Mouse (Mus musculus) lung, adult 2 months (tissue): ENCODE results near the gene Gldc. TPM values are rescaled to one million over a fixed set of nuclear protein-coding genes. Genes with fewer than 3 reads are reported as not detected.

ENCODE experiments used
- DNase-seq: peaks from one replicate; pipeline ENCODE4 v3.0.0; 2022
- H3K4me1 ChIP-seq: fragments of 200-500 bp; 2 replicates; pipeline ENCODE4 v1.6.1; 2011; ENCODE audit warnings: low read length; ENCODE audit not compliant: control insufficient read depth, insufficient read depth
- H3K4me3 ChIP-seq: fragments of 200-500 bp; replicated peaks from 2 replicates; pipeline ENCODE3; 2011; ENCODE audit warnings: low read depth, mild to moderate bottlenecking, control low read depth, low read length; ENCODE audit errors: extremely low read depth
- CTCF ChIP-seq: fragments of 200-500 bp; IDR thresholded peaks from 2 replicates; pipeline ENCODE4 v1.5.1; 2011; ENCODE audit warnings: mild to moderate bottlenecking, low read length, control low read depth; ENCODE audit not compliant: insufficient read depth
- POLR2A ChIP-seq: fragments of 200-500 bp; IDR thresholded peaks from 2 replicates; pipeline ENCODE4 v1.6.1; 2011; ENCODE audit warnings: low read depth, mild to moderate bottlenecking, control low read depth, low read length, borderline replicate concordance; ENCODE audit errors: extremely low read depth
- WGBS: fragments of 180-500 bp; shearing (Covaris S2); methylation state at CpG from one replicate; pipeline ENCODE4 v1.1.7; 2018; 5-methylcytosine and 5-hydroxymethylcytosine counted together
- polyA plus RNA-seq: library from polyadenylated mRNA; depleted of rRNA; stranded (reverse); fragments of >200 nt; gene quantifications from 2 replicates; pipeline ENCODE4 v1.2.3, GENCODE M21; 2012

The Gldc gene
- polyA plus RNA-seq, 1 experiment = 0.15 TPM

- Histone ChIP-seq H3K4me1 (no peaks in the 10 kb centered on the region; the same call in 1 of the 2 replicates), H3K4me3 (no peak overlapping the region)
- 69% methylated on average over 1 of the region's 1 CpGs for WGBS
- no peak for DNase-seq
- no peak for TF ChIP-seq POLR2A
- no peak for TF ChIP-seq CTCF
Observed at GRCm38 (mm10) chr19:30136308-30136707, 38.9 kb downstream of the Gldc start.

- WGBS = 54% methylated on average over 4 of the region's 4 CpGs
- DNase-seq = no peak
- Histone ChIP-seq H3K4me3 (no peak overlapping the region), H3K4me1 (no peaks in the 10 kb centered on the region)
- TF ChIP-seq POLR2A (no peak), CTCF (no peak)
Observed at GRCm38 (mm10) chr19:30128177-30128576, 47.1 kb downstream of the Gldc start.

- 65% methylated on average over 7 of the region's 7 CpGs for WGBS
- H3K4me3 ChIP-seq = no peak overlapping the region
- no peak for TF ChIP-seq CTCF
- no peak for TF ChIP-seq POLR2A
- no peak for DNase-seq
- no peaks in the 10 kb centered on the region for H3K4me1 ChIP-seq
Observed at GRCm38 (mm10) chr19:30125670-30126059, 49.6 kb downstream of the Gldc start.

GRCm38 (mm10) chr19:30124999-30125669 is 50.1 kb downstream of the Gldc start:
- Histone ChIP-seq H3K4me1 (no peaks in the 10 kb centered on the region), H3K4me3 (no peak overlapping the region)
- DNase-seq = no peak
- TF ChIP-seq CTCF (no peak), POLR2A (no peak)
- WGBS = 41% methylated on average over 7 of the region's 7 CpGs

GRCm38 (mm10) chr19:30118344-30119312 is 56.6 kb downstream of the Gldc start:
- TF ChIP-seq CTCF (no peak), POLR2A (no peak)
- H3K4me1 ChIP-seq = no peaks in the 10 kb centered on the region
- no peak overlapping the region for H3K4me3 ChIP-seq
- DNase-seq = no peak
- 81% methylated on average over 17 of the region's 17 CpGs for WGBS

- TF ChIP-seq CTCF = no peak
- no peak for TF ChIP-seq POLR2A
- DNase-seq = no peak
- 56% methylated on average over 9 of the region's 9 CpGs for WGBS
Observed at GRCm38 (mm10) chr19:30117775-30118174, 57.5 kb downstream of the Gldc start.

GRCm38 (mm10) chr19:30117241-30117640 is 58.0 kb downstream of the Gldc start:
- no peak for DNase-seq
- TF ChIP-seq POLR2A = no peak
- no peak for TF ChIP-seq CTCF
- no peaks in the 10 kb centered on the region for H3K4me1 ChIP-seq
- 69% methylated on average over 4 of the region's 4 CpGs for WGBS
- no peak overlapping the region for H3K4me3 ChIP-seq

More at GRCm38 (mm10) chr19:30117775-30118174, 57.5 kb downstream of the Gldc start:
- Histone ChIP-seq H3K4me1 (no peaks in the 10 kb centered on the region), H3K4me3 (no peak overlapping the region)

GRCm38 (mm10) chr19:30115606-30116005 is 59.6 kb downstream of the Gldc start:
- Histone ChIP-seq H3K4me1 (no peaks in the 10 kb centered on the region), H3K4me3 (no peak overlapping the region)
- WGBS = 77% methylated on average over 5 of the region's 5 CpGs
- TF ChIP-seq POLR2A = no peak
- TF ChIP-seq CTCF = no peak
- DNase-seq = no peak

- 32% methylated on average over 14 of the region's 14 CpGs for WGBS
- DNase-seq = no peak
- Histone ChIP-seq H3K4me3 (no peak overlapping the region), H3K4me1 (no peaks in the 10 kb centered on the region)
- no peak for TF ChIP-seq CTCF
- TF ChIP-seq POLR2A = no peak
Observed at GRCm38 (mm10) chr19:30114919-30115441, 60.2 kb downstream of the Gldc start.

GRCm38 (mm10) chr19:30112961-30113688 is 62.1 kb downstream of the Gldc start:
- WGBS = 89% methylated on average over 16 of the region's 16 CpGs
- H3K4me1 ChIP-seq = no peaks in the 10 kb centered on the region
- no peak for DNase-seq
- no peak overlapping the region for H3K4me3 ChIP-seq
- no peak for TF ChIP-seq POLR2A
- TF ChIP-seq CTCF = no peak
